Mouse (Mus musculus) spleen, postnatal 14 days (tissue): ENCODE data around the gene Mucl3.

Source experiments
- DNase-seq, 2 experiments: peaks; one replicate each; pipeline ENCODE4 v3.0.0; 2021 to 2022; ENCODE audit warnings: low spot score in 2 of 2

Mucl3 gene

DNA sequence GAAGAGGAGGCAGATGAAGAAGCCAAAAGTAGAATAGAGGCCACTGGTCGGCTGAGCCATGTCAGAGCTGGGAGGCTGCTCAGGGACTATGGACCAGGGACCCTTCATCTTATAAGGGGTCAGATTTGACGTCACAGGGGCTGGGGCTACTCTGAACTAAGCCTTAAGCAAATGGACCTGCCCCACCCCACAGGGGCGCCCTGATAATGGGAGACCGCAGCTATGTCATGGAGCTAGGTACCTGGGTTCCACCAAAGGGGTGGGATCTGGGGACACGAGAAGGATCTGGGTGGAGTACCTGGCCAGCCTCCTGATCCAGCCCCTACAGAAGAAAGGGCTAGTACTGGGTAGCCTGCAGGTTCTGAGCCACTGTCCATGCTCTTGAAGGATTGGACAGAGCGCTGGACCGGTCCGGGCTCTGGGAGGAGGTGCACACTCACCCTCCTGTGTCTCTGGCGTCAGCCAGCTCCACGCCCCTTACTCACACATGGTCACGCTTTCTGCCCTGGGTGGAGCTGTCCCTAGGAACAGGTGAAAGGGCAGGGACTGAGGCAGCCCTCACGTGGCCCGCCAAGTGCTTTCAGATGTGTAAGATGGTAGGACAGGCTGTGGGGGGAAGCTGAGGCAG is at the start of gene Mucl3:
Gene Mucl3 (minus strand): TSS at position 87 of the 628 bp plus-strand sequence.
- DNase-seq, result no peak

DNA sequence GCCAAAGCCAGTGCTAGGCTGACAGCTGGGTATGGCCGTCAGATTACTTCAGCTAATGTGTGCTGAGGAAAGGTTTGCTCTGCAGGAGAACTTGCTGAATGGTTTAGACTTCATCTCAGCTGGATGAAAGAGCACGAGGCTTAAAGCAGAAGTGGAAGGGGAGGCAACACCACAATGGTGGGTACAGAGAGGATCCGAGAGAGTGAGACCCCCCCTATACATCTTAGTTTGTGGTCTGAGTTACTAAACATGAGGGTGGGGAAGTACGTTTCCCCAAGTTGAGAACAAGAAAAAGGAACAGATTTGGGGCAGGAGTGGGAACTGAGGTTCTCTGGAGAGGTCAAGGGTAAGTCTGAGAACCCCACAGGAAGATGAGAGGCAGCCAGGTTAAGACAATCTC is 48.9 kb upstream of the Mucl3 start:
- no peak for DNase-seq

DNA sequence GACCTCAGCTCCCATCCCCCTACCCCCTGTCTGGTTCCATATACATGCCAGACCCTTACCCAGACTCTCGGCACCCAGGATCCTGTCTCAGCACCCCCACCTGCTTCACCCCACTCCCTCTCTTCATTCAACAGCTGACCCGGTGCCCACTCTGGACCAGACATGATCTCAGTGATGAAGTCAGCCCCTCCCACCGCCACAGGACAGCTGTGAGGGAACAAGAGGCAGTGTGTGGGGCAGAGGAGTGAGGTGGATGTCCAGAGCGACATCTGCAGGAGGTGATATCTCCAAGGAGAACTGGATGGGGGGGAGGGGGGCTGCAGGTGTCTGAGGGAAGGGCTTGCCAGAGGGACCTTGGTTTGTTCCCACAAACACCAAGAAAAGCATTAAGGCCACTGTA is 48.3 kb upstream of the Mucl3 start:
- DNase-seq, result no peak

DNA sequence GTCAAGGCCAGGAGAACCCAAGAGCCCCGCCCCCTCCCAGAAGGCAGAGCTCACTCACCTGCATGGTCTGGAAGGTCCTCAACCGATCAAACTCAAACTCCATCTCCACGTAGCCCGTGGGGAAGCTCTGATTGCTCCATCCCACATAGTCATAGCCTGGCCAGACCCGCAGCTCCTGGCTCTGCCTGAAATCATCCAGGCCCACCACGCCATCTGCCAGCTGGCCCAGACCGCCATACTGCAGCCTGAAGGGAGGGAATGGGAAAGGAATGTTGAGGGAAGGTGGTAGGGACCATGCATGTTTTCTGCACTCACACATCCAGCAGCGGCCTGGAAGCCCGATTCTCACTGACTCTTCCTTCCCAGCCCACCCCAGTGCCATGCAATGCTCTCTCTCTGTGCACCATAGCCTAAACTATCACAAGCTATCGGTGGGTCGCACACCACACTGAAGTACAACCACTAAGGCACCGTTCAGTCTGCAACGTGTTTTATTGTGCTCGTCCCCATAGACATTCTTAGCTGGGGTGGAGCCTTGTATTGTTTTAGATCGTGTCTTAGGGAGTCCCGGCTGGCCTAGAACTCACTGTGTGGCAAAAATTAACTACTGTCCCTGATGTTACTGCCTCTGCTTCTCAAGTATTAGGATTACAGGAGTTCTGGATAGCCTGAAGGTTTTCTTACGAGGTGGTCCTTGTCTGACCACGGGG is 46.6 kb upstream of the Mucl3 start:
- no peak for DNase-seq

DNA sequence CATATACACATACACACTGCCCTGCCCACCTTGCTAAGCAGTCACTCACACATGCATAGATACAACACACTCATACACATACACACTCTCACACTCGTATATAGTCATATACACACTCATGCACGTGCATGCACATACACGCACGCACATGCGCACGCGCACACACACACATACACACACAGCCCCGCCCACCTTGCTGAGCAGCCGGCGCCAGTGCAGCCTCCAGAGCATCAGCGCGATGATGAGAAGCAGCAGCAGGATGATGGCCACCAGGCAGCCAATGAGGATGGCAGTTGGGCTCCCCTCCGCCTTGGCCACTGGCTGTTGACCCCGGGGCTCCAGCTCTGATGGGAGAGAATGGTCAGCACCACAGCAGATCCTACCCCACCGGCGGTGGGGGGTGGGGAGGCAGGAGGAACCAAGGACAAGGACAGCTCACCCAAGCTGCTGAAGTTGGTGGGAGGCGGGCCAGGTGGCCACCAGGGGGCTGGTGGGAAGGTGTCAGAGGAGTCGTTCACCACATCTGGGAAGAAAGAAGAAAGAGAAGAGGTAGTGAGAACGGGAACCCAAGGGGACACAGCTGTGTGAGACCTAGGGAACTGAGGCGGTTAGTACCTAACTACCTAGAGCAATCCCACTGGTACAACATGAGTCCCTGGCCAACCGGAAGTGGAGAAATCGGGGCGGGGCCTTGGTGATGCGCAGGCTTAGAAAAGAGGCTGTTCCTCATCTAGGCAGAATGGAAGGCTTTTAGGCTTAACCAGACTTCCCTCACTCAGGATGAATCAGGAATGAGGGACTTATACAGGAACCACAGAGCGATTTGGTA is 45.1 kb upstream of the Mucl3 start:
- DNase-seq, result no peak

DNA sequence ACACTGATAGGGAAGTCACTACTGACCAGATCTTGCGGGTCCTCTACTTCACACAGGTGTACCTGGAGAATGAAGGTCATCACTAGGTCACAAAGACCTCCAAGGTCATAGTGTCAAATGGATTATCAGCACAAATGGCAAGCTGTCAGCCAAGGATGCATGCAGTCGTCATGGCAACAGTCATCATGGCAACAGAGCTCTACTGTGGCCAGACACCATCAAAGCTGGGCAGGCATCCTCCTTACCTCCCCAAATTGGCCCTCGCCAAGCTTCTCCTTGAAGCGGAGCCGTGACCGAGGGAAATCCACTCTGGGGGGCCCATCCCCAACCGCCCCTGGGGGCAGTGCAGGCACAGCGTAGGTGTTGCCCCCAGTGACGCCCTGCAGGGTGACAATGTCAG is 41.6 kb upstream of the Mucl3 start:
- no peak for DNase-seq

DNA sequence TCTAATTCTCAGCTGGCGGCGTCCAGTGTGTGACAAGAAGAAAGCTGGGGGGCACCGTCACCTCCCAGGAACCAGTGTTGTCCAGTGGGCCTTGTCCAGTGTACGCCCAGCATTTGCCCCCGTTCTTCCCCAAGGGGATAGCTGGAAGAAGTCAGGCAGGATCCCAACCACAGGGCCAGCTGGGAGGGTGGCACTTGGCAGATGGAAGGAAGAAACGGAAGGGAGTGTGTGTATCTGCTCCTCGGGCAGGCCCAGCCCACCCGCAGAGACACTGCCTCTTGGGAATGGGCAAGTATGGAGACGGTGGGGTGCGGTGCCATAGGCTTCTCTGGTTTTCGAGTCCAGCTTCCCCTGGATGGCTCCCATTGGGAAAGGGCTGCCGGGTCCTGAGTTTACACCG is 38.5 kb upstream of the Mucl3 start:
- DNase-seq, result no peak

DNA sequence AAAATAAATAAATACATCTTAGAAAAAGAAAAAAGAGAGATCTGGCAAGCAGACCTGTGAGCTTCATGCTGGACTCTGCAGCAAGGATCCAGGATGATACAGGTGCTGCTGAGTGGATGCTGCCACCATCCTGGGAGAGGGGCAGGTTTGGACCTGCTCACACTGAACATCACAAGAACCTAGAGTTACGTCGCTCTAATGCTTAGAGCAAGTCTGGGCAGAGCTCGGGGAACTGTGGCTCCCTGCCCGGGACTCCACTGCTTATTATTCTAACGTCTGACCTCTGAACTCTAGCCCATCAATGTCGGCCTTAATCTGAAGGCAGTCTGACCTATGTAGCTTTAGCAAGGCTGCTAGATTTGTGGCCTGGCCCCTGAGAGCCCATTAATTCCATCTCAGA is 37.1 kb upstream of the Mucl3 start:
- DNase-seq, result no peak

DNA sequence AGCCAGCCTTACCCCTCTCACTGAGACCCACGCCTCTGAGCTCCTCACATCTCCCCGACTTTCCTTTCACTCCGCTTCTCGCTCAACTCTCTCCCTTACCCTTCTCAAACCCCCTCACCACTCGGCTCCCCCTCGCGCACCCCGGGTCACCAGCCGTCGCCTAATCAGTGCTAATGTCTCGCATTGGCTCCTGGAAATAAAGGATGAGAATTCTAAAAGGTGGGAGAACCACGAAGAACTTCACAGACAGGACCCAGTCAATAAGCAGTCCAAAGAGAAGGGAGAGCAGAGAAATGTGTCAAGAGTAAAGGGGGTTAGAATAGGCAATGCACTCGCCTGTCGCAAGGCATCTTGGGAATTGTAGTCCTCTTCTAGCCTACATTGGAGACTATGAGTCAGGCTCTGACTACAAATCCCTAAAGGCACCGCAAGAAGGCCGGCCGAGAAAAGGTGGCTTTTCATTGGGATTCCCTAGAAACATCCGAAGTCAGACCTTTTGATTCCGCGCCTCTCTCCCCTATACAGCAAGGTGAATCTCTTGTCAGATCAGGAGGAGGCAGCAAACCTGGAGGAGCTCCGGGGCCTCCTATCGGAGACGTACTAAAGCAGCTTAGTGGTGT is 30.0 kb upstream of the Mucl3 start, which contains the start of gene Gtf2h4:
Gene Gtf2h4 (minus strand): TSS at position 324 of the 620 bp plus-strand sequence.
- peak; percentile 55 to 80 for DNase-seq

DNA sequence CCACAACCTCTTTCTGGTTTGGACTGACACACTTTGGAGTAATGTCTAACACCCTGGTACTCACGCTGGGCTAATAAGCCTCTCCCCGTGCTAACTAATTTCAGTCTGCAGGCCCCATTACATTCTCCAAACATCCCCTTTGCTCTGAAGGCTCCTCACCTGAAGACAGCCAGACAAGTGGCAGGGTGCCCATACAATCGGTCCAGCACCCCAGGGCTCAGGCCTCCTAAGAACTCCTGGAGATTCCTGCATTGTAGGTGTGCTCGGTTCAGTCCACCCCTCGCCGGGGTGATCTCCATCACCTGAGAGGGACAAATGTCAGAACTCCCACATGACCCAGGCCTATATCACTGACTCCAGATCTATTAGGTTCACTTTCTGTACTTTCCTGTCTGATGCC is 29.0 kb upstream of the Mucl3 start:
- DNase-seq, result no peak

DNA sequence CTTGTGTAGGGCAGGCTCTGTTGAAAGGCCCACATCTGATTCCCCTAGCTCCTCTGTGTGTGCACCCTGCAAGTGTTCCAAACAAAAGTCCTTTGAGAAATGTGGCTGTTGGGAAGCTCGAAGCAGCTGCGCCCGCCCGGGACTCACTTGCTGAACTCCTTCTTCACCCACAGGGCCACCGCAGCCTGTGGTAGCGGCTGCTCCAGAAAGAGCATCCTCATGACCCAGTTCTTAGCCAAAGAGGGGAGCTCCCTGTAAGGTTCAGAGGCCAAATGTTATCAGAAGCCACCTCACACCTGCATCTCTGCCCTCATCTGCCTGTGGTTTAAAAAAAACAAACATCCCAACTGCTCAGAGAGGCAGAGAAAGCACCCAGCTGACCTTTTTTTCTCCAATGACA is 28.4 kb upstream of the Mucl3 start:
- no peak for DNase-seq

DNA sequence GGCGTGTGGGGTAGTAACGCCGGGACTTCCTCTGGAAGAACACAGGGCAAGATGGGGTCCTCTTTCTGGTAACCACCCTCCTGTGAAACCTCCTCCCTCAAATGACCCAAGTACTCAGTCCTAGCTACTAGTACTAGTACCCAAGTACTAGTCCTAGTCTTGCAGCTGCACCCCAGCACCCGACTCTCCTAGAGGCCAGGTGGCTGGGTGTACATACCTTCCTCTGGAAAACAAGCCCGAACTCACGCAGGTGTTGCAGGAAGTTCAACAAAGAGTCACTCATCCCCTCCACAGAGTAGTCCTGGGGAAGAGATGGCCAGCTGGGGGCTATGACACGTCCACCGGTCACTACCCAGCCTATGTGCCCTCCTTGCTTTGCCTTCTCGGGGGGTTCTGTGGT is 26.2 kb upstream of the Mucl3 start:
- DNase-seq, result no peak

DNA sequence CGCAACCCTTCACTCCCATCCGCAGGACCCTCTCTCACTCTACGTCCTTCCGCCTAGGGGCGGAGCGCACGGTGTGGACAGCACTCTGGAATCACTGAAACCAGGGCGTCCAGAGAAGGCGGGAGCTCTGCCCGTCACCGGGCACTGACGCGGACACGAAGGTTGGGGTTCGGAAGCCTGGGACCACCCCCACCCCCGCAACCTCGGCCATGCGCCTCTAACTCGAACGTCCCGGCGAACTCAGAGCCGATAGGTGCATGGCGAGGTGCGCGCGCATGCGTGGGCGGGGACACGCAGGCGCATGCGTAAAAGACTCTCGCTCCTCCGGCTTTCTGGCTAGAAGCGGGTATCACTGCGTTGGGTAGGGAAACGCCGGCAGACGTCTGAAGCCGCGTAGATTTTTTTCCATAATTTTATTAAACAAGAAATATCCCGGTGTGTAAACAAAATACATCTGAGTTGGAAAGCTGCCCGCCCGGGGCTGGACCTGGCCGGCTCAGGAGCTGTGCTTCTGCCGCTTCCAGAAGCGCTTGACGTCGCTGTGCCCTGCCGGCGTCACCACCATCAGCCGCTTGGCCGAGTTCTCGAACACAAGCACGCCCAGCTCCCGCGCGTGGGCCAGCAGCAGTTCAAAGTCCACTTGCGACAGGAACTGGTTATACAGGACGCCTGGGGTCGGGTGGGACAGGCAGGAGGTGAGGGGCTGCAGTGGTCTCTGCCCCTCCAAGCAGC is 24.0 kb upstream of the Mucl3 start, which contains the start of gene Vars2:
Gene Vars2 (minus strand): TSS at position 259 of the 732 bp plus-strand sequence.
- peak; percentile 96 for DNase-seq

DNA sequence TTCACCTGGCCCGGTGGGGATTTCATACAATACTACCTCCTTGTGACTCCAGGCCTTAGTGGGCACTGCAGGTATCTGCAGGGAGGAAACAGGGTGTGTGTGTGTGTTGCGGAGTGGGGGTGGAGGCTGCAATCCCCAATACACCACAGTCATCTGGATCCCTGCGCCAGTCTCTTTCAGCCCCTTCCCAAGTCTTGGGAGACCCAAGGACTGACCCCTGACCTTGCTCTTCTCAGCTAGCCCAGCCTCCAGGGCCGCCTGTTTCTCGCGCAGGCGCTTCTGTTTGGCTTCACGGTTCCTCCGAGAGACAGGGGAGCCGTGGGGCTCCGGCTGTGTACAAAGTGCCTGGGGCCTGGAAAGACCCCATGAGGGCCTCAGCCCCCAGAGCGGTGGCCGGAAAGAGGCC is 23.4 kb upstream of the Mucl3 start:
- DNase-seq, result no peak

DNA sequence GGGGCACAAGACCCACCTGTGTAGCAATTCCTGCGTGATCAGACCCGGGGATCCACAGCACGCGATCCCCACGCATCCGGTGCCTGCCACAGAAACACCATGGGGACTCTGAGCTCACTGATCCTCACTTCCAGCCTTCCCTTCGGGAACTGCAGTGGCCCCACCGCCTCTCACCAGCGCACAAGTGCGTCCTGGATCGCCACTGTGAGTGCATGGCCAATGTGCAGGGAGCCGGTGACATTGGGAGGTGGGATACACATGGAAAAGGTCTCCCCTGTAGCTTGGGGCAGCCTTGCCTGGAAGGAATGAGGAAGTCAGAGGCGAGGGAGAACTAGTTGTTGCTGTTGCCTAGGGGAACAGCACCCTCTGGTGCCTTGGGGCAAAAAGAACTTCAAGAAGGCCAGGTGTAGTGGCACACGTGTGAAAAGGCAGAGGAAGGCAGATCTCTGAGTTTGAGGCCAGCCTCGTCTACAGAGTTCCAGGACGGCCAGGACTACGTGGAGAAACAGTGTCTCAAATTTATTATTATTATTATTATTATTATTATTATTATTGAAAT is 22.5 kb upstream of the Mucl3 start:
- no peak for DNase-seq

DNA sequence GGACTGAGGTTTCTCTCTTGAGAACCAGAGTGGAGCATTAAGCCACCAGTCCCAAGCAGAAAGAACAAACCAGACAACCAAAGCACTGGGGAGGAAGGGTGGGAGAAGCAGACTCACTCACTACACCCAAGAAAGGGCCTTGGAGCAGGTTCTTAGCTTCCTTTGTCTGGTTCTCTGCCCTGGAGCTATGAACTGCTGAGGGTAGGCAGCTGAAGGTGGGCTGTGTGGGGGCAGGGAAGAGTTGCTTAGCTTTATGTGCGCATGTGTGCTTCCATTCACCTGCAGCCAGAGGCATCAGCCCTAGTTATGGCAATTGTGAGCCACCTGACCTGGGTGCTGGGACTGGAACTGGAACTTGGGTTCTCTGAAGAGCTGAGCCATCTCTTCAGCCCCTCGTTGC is 9.6 kb upstream of the Mucl3 start:
- DNase-seq, result no peak

DNA sequence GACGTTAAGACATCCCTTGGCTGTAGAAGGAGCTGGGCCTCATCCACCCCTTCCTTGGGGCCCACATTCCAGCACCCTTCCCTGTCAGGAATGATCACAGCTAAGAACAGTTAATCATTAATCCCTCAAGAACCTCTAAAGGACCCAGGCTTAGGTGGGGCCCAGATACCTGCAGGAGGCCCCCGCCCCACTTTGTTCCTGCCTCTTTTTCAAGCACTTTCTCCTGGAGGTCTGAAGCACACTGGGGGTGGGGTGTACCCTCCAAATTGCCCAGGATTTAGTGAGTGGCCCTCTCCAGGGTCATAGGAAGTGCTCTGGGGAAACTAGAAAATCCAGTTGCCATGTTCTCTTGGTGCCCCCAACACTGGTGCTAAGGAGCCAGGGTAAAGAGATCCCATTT is 5.9 kb upstream of the Mucl3 start:
- no peak for DNase-seq

DNA sequence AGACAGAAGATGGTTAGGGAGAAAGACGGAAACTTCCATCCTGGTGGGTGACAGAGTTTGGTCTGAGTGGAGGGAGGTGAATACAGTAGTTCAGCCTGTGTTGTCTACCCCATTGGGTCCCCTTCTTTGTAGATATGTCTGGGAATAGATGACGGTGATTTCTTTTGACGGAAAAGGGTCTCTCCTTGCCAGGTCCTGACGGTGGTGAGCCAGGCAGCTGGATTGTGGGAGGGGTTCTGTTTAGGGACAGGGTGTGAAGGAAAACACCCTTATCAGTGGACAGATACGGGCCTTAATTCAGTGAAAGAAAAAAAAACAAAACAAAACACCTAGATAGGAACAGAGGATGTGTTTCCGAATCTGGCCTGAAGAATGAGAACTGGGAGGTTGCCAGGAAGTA is 4.1 kb downstream of the Mucl3 start:
- no peak for DNase-seq

DNA sequence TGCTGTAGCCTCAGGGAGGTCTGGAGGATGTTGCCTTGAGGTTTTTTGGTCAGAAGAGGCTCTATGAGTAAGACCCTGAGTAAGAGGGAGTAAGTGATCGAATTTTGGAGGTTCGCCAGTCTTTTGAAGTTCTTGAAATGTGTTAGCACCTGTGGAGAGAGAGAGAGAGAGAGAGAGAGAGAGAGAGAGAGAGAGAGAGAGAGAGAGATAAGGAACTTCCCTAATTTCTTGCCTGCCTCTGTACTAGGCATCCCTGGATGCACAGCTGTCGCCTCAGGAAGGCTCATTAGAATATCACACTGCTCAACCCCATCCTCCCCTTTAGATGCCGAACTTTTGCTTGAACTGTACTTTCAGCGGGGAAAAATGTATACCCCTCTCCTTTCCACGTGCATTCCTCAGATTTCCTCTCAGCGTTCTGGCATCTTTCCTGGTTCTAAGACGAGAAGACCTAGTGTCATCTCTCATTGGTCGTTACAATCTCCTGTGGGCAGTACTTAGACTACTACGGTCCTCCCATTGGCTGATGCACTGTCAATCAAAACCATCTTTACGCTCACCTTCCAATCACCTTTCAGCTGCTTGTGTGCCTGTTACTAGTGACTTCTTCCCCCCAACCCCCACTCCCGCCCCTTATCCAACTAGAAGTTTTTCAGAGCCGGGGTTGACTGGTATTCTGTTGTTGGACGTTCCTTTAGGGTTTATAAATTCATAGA is 4.9 kb downstream of the Mucl3 start:
- no peak for DNase-seq

DNA sequence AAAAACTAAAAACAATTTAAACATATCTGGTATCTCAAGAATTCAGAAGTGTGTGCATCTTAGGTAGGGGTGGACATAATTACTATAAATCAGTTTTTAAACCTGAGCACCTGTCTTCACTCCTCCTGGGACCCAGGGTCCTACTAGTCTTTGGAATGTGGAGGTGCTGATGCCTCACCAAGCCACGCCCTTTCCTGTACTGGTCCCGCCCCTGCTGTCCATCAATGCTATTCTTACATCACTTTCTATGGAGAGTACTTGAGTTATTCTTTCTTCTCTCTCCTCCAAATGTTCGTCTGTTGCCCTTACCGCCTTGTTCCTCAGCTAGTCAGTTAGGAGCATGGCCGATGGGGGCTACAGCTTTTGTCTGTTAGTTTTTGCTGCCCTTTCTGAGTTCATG is 7.1 kb downstream of the Mucl3 start:
- DNase-seq, result no peak

DNA sequence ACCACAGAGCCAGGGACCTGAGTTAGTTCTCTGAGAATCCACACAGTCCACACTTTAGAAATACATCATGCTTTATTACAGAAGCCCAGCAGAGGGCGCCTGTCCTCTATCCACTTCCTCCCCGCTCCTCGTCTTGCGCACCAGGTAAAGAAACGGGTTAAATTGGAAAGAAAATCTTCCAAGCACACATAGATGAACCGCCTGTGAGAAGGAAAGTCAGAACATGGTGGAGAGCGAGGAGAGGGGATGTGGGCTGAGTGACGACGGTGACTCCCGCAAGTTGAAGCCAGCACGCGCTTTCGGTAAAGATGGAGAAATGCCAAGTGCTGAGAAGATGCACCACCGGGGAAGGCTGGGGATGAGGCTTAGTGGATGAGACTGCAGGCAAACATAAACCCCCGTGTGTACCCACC is 7.8 kb downstream of the Mucl3 start:
- peak in 1 of 2 experiments; percentile 34 for DNase-seq
